Mouse (Mus musculus): ENCODE data around the gene Scarf1. TPM values are rescaled to one million over a fixed set of nuclear protein-coding genes. Genes with fewer than 3 reads are reported as not detected.
A peak's percentile ranks its signal among the peaks of the same experiment; 100 is the strongest.

Gene Scarf1
- total and polyA plus RNA-seq, 3 experiments = 0.24 to 0.90 (median 0.76) TPM

GRCm38 (mm10) chr11:75529771-75530170, 16.4 kb downstream of the Scarf1 start:
- TF ChIP-seq NELFE (IDR thresholded peaks at IDR 0.05; ENCODE audit: low read depth, low read length) (no peak), USF1 (IDR thresholded peaks at IDR 0.05; ENCODE audit: low read depth, low read length) (no peak), SMC3 (IDR thresholded peaks at IDR 0.05; ENCODE audit: low read depth, low read length) (no peak), ZC3H11A (IDR thresholded peaks at IDR 0.05; ENCODE audit: low read depth, low read length) (no peak), MAX (IDR thresholded peaks at IDR 0.05; ENCODE audit: low read length) (no peak), CHD2 (IDR thresholded peaks at IDR 0.05; ENCODE audit: low read length) (no peak), E2F4 (IDR thresholded peaks at IDR 0.05; ENCODE audit: insufficient replicate concordance, low read depth, low read length) (no peak), CTCF (conservative IDR thresholded peaks at IDR 0.05 in 1 of 2, IDR thresholded peaks at IDR 0.05 in 1 of 2; ENCODE audit: low read depth in 2 of 2, low read length in 2 of 2) (no peak), RAD21 (IDR thresholded peaks at IDR 0.05; ENCODE audit: low read depth, low read length) (no peak), RCOR1 (conservative IDR thresholded peaks at IDR 0.05; ENCODE audit: low read depth, low read length) (no peak), ZNF384 (IDR thresholded peaks at IDR 0.05; ENCODE audit: low read depth, low read length) (no peak), SIN3A (IDR thresholded peaks at IDR 0.05; ENCODE audit: low read length) (no peak), JUN (IDR thresholded peaks at IDR 0.05; ENCODE audit: insufficient read depth, low read depth, low read length) (no peak), MYC (IDR thresholded peaks at IDR 0.05; ENCODE audit: low read depth, low read length) (no peak), MEF2A (IDR thresholded peaks at IDR 0.05; ENCODE audit: borderline replicate concordance, low read depth, low read length) (no peak), ZMIZ1 (IDR thresholded peaks at IDR 0.05; ENCODE audit: low read depth, low read length) (no peak), CHD1 (IDR thresholded peaks at IDR 0.05; ENCODE audit: low read depth, low read length) (no peak), UBTF (IDR thresholded peaks at IDR 0.05; ENCODE audit: low read depth, low read length) (no peak), NRF1 (IDR thresholded peaks at IDR 0.05; ENCODE audit: low read depth, low read length) (no peak), HCFC1 (IDR thresholded peaks at IDR 0.05; ENCODE audit: low read depth, low read length) (no peak)
- Histone ChIP-seq H3K27me3 (replicated peaks) (no peaks in the 10 kb centered on the region), H3K36me3 (replicated peaks in 1 of 2; ENCODE audit: control insufficient read depth in 1 of 2, insufficient read depth in 1 of 2, low read length in 1 of 2) (peaks cover 5 to 29% of the 10 kb centered on the region in 2 experiments), H3K4me3 (replicated peaks in 1 of 3; ENCODE audit: low read depth in 2 of 3, low read length in 2 of 3, poor library complexity in 1 of 3) (no peak overlapping the region), H3K4me2 (ENCODE audit: insufficient read depth, low read depth, poor library complexity, severe bottlenecking) (no peak overlapping the region), H3K79me2 (replicated peaks; ENCODE audit: control insufficient read depth, extremely low read depth, insufficient read depth, poor library complexity, severe bottlenecking) (no peaks in the 10 kb centered on the region), H3K27ac (ENCODE audit: insufficient read depth, low read depth) (no peak overlapping the region), H3K9ac (ENCODE audit: insufficient read depth, low read depth) (no peak overlapping the region), H3K9me3 (replicated peaks; ENCODE audit: low read length) (no peaks in the 10 kb centered on the region), H3K4me1 (ENCODE audit: control insufficient read depth in 1 of 2, insufficient read depth in 2 of 2) (peaks cover 5 to 34% of the 10 kb centered on the region in 2 experiments; a peak in 3 of 4 replicates)
- dilution Hi-C loops (cut with MboI; ENCODE audit: extremely low pct_ligation_motif_present, extremely low pct_unique_long_range_greater_than_20kb, low sequenced_read_pairs) = no loop called here
- in situ Hi-C loops (cut with MboI; ENCODE audit: low pct_ligation_motif_present, low pct_unique_long_range_greater_than_20kb, low sequenced_read_pairs) = loop anchor here (5.0 kb wide), 1 partner anchor 43 kb away; no protein-coding TSS in a partner anchor
- no peak for DNase-seq (ENCODE audit: extremely low read depth)

DNA sequence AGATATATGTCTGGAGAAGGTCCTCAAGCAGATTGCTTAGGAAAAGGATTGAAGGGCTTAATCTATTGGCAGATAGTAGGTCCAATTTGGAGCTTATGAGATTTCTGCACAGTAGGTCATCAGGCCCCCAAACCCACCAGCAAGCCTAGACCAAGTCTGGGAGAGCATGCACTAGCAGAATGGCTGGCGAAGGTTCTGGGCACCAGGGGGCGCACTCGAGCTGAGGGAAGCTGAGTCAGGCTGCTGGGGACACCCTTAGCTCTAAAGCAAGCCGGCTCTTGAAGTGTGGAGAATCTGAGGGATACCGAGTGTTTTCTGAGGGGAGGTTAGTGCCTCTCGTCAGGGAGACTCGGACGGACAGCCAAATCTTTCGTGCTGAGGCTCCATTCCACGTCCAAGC, 17.0 kb downstream of the Scarf1 start:
- peak overlapping the region; percentile 31; the same call in 1 of the 2 replicates for H3K9ac ChIP-seq (ENCODE audit: insufficient read depth, low read depth)
- H3K4me3 ChIP-seq (replicated peaks in 1 of 3; ENCODE audit: low read depth in 2 of 3, low read length in 2 of 3, poor library complexity in 1 of 3) = peak overlapping the region; percentile 57 to 80 (median 71)
- no peaks in the 10 kb centered on the region for H3K27me3 ChIP-seq (replicated peaks)
- peak overlapping the region; percentile 83 for H3K4me2 ChIP-seq (ENCODE audit: insufficient read depth, low read depth, poor library complexity, severe bottlenecking)
- no peaks in the 10 kb centered on the region for H3K79me2 ChIP-seq (replicated peaks; ENCODE audit: control insufficient read depth, extremely low read depth, insufficient read depth, poor library complexity, severe bottlenecking)
- peaks cover 5 to 39% of the 10 kb centered on the region in 2 experiments; a peak in 3 of 4 replicates for H3K4me1 ChIP-seq (ENCODE audit: control insufficient read depth in 1 of 2, insufficient read depth in 2 of 2)
- peak; percentile 91 for DNase-seq (ENCODE audit: extremely low read depth)
- dilution Hi-C loops (cut with MboI; ENCODE audit: extremely low pct_ligation_motif_present, extremely low pct_unique_long_range_greater_than_20kb, low sequenced_read_pairs) = no loop called here
- no peak overlapping the region for H3K27ac ChIP-seq (ENCODE audit: insufficient read depth, low read depth)
- in situ Hi-C loops (cut with MboI; ENCODE audit: low pct_ligation_motif_present, low pct_unique_long_range_greater_than_20kb, low sequenced_read_pairs) = loop anchor here (5.0 kb wide), 1 partner anchor 42 kb away; no protein-coding TSS in a partner anchor
- peaks cover 2 to 28% of the 10 kb centered on the region in 2 experiments for H3K36me3 ChIP-seq (replicated peaks in 1 of 2; ENCODE audit: control insufficient read depth in 1 of 2, insufficient read depth in 1 of 2, low read length in 1 of 2)
- H3K9me3 ChIP-seq (replicated peaks; ENCODE audit: low read length) = no peaks in the 10 kb centered on the region
- TF ChIP-seq JUND (conservative IDR thresholded peaks at IDR 0.05; ENCODE audit: low read depth, low read length) (no peak; the same call in 1 of the 2 replicates), MXI1 (IDR thresholded peaks at IDR 0.05; ENCODE audit: low read depth, low read length) (peak; percentile 86), ZMIZ1 (IDR thresholded peaks at IDR 0.05; ENCODE audit: low read depth, low read length) (0 out of 2 replicates have a peak, but pooled peaks have one; percentile 18), BHLHE40 (IDR thresholded peaks at IDR 0.05; ENCODE audit: low read depth, low read length) (0 out of 2 replicates have a peak, but pooled peaks have one; percentile 8), MAX (IDR thresholded peaks at IDR 0.05; ENCODE audit: low read length) (0 out of 2 replicates have a peak, but pooled peaks have one; percentile 59), MEF2A (IDR thresholded peaks at IDR 0.05; ENCODE audit: borderline replicate concordance, low read depth, low read length) (0 out of 2 replicates have a peak, but pooled peaks have one; percentile 59), ZKSCAN1 (IDR thresholded peaks at IDR 0.05; ENCODE audit: borderline replicate concordance, low read depth, low read length) (peak; percentile 80), RAD21 (IDR thresholded peaks at IDR 0.05; ENCODE audit: low read depth, low read length) (peak; percentile 99), NELFE (IDR thresholded peaks at IDR 0.05; ENCODE audit: low read depth, low read length) (peak; percentile 76; the same call in 1 of the 2 replicates), TBP (conservative IDR thresholded peaks at IDR 0.05; ENCODE audit: low read depth, low read length) (no peak), MAFK (IDR thresholded peaks at IDR 0.05; ENCODE audit: insufficient replicate concordance, low read length) (peak; percentile 77), MYC (IDR thresholded peaks at IDR 0.05; ENCODE audit: low read depth, low read length) (peak; percentile 66; the same call in 1 of the 2 replicates), NRF1 (IDR thresholded peaks at IDR 0.05; ENCODE audit: low read depth, low read length) (0 out of 2 replicates have a peak, but pooled peaks have one; percentile 35), IRF4 (IDR thresholded peaks at IDR 0.05; ENCODE audit: low read depth, low read length) (peak; percentile 57), ELF1 (IDR thresholded peaks at IDR 0.05; ENCODE audit: low read depth, low read length) (0 out of 2 replicates have a peak, but pooled peaks have one; percentile 31), E2F4 (IDR thresholded peaks at IDR 0.05; ENCODE audit: insufficient replicate concordance, low read depth, low read length) (no peak), EP300 (IDR thresholded peaks at IDR 0.05; ENCODE audit: low read length) (no peak), SIN3A (IDR thresholded peaks at IDR 0.05; ENCODE audit: low read length) (peak; percentile 86), CTCF (conservative IDR thresholded peaks at IDR 0.05 in 1 of 2, IDR thresholded peaks at IDR 0.05 in 1 of 2; ENCODE audit: low read depth in 2 of 2, low read length in 2 of 2) (peak; percentile 94 to 99), ZC3H11A (IDR thresholded peaks at IDR 0.05; ENCODE audit: low read depth, low read length) (peak; percentile 96), HCFC1 (IDR thresholded peaks at IDR 0.05; ENCODE audit: low read depth, low read length) (peak; percentile 19; the same call in 1 of the 2 replicates)

Data from CH12.LX (cell line).